Mouse (Mus musculus): ENCODE data around the gene Rsl24d1. TPM values are rescaled to one million over a fixed set of nuclear protein-coding genes. Genes with fewer than 3 reads are reported as not detected.
"Not testable (repeated sequence)": the region's sequence is repeated elsewhere in the genome, so short reads cannot be mapped to it uniquely, and the experiment has no call there.

Gene Rsl24d1
- total RNA-seq (2021): 10 to 100 TPM; 60.7 to 61.5 TPM

DNA sequence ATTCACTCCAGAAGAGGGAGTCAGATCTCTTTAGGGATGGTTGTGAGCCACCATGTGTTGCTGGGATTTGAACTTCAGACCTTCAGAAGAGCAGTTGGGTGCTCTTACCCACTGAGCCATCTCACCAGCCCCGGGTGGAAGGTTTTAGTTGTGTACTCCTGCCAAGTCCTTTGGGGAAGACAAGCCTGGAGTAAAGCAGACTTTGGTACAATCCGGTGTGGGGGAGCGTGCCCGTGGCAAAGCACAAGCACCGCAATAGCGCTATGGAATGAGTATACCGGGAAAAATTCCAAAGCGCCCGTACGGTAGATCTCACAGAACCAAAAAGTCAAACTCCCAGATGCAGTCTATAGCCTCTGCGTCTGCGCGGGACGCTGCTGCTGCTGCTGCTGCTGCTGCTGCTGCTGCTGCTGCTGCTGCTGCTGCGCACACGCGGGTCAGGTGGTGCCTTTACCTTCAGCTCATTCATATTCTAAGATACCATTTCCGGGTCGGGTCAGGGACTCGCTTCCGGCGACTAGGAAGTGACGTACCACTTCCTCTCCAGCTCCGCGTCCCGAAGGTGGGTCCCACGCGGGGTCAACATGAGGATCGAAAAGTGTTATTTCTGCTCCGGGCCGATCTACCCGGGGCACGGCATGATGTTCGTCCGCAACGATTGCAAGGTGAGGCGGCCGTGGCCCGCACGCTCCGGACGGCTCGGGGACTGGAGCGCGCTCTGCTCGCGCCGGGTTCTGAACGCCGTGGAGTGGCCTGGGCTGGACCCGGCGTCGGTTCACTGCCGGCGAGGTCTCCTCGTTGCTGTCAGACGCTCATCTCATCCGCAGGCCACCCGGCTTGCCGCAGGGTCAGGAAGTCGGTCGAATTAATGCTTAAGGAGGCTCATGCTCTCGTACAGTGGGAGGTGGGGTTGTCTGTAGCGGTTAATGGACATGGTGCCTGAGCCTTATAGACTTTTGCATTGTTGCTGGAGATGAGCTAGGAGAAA is at the start of gene Rsl24d1:
Gene Rsl24d1 (plus strand): TSS at position 508 of the 988 bp plus-strand sequence.
- intact Hi-C loops (cut with DNase I): no loop called here
- peak; percentile 78 for DNase-seq

DNA sequence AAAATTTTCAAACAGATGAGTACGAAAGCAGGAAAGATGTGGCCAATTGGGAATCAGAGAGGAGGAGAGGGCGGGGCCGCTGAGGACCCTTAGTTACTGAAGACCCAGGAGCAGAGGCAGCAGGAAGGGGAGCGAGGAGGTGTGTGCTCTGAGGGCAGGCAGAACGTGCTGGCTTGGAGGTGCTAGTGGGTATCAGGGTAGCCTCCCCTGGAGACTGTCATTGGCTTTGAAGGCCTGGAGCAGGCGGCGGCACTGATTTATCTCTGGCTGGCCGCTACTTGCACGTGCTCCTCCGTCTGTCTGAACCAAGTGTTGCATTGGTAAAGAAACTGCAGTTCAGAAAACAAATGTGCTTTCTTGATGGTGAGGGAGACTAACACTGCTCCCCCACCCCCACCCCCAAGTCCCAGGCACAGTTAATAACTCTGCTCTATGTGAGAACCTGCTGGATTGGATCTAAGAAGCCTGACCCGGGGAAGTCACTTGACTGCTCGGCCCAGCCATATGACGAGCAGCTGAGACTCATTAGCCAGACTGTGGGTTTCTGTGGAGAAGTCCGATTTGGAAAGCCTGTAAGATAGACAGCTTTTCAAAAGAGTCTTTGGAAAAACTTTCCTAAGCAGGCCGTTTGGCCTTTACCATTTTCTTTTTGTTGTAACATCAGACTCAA is 49.5 kb upstream of the Rsl24d1 start:
- DNase-seq: no peak
- intact Hi-C loops (cut with DNase I): no loop called here

DNA sequence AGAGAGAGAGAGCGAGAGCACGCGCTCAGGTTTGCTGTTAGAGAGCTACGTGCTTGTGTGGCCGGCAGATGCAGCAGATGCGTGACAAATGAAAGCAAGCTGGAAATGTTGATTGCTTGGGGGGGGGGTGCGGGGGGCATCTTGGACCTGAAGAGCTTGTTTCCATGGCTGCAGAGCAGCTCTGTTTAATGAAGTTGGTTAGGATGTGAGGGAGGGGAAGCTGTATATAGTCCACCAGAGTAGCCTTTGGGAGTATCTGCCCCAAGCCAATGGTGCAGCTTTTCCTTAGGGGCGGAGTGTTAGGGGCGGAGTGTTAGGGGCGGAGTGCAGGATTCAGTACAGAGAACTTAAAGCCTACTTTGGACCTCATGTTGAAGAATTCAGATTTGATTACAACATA is 46.1 kb upstream of the Rsl24d1 start:
- DNase-seq: no peak
- intact Hi-C loops (cut with DNase I): no loop called here

DNA sequence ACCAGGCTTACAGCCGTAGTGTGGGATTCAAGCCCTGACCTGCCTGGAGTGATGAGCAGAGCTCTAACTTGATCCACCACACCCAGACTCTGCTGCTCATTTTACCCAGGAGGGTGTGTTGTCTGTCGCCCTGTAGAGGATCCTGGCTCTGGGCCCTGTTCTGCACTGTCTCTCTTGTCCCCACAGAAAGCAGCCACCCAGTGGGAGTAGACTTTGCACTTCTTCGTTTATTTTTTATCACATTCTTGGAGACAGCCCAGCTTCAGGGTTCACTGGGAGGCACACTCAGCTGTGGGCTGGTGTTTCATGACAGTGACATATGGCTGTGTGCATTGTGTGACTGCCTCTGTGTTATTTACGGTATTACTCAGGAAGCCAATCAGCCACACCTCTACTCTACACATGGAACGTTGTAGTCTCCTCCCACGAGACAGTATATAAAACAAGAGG is 45.0 kb upstream of the Rsl24d1 start:
- DNase-seq: no peak
- intact Hi-C loops (cut with DNase I): no loop called here

DNA sequence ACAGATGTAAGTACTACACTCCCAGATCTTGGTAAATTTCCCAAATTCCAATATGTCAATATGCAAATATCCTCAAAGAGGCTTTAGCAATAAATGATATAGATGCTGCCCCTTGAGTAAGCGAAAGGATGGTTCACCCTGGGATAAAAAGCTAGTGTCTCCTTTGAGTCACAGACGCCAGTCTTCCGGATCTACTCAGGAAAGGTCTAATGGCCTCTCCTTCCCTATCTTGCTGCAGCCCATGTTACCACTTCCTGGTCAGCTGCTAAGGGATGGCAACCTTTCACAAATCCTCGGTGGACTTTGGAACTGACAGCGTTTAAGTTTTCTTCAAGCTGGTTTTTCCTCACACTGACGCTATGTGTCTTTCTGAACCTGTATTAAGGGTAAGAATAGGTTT is 44.5 kb upstream of the Rsl24d1 start:
- intact Hi-C loops (cut with DNase I): no loop called here
- no peak for DNase-seq

DNA sequence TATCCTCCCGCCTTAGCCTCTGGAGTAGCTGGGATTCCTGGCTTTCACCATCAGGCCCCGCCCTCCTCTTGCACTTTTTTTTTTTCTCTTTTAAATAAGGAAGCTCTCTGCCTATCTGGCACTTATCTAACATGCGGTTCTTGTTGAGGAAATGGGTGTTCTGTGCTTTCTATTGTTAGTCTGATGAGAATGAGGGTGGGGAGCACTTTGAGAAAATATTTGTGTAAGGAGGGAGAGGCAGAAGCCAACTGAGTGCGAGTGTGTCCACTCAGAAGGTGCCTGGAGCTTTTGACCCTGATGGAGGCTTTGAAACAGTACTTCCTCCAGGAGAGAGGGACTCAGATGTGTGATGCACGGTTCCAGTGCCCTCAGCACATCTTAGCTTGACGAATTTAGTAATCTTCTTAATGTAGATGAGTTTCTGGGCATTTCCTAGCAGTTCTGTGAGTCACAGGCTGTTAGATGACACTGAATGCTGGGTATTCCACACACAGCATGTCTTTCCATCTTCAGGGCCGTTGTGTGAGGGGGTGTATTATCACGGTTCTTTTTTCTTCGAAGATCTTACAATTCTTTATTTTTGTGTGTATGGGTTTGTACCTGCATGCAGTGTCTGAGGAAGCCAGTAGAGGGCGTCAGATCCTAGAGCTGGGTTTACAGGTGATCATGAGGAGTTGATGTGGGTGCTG is 42.1 kb upstream of the Rsl24d1 start:
- intact Hi-C loops (cut with DNase I): no loop called here
- no peak for DNase-seq

DNA sequence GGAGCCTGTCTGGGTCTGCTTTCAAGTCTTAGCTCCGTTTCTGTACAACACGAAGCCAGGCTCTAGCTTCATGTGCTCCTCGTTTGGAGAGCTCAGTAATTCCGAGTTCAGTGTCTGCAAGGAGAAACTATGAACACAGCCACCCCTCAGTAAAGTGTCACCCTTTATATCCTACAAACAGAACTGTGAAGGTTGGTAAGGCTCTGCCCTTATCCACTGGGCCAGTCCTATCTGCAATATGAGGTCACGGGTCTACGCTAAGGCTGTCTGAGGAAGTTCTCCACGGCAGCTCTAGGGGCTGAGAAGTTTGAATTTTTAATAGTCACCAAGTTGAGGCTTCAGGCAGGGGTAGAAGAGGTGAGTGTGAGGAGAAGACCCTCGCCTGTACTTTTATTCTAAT is 40.8 kb upstream of the Rsl24d1 start:
- intact Hi-C loops (cut with DNase I): no loop called here
- no peak for DNase-seq

DNA sequence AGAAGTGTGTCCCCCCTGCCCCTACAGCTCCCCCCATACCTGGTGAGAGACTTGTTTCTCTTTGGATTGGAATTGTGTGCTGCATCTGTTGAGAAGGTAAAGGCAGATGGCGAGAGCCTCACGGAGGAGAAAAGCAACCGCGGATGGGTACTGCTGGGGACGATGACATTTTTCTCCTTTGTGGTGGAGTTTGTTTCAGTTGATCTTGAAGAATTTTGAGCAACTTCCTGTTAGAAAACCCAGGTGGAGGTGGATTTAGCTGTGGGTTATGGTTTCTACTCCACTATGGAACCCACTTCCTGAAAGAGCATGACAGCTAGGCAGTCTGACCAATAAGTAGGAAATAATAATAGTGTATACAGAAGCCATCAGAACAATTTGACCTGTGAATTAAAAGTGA is 40.1 kb upstream of the Rsl24d1 start:
- no peak for DNase-seq
- intact Hi-C loops (cut with DNase I): no loop called here

DNA sequence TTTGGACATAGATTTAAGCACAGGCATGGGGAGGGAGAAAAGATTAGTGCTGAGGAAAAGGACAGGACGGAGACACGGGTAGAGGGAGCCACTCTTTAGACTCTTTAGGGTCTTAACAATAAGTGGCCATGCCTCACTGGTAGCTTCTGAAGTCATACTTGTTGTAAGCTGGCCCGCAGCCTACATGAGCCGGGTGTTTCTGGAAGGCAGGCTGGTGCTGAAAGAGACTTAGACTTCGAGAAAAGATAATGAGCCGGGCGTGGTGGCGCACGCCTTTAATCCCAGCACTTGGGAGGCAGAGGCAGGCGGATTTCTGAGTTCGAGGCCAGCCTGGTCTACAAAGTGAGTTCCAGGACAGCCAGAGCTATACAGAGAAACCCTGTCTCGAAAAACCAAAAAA is 33.9 kb upstream of the Rsl24d1 start:
- DNase-seq; intact Hi-C loops (cut with DNase I): not testable (repeated sequence)

DNA sequence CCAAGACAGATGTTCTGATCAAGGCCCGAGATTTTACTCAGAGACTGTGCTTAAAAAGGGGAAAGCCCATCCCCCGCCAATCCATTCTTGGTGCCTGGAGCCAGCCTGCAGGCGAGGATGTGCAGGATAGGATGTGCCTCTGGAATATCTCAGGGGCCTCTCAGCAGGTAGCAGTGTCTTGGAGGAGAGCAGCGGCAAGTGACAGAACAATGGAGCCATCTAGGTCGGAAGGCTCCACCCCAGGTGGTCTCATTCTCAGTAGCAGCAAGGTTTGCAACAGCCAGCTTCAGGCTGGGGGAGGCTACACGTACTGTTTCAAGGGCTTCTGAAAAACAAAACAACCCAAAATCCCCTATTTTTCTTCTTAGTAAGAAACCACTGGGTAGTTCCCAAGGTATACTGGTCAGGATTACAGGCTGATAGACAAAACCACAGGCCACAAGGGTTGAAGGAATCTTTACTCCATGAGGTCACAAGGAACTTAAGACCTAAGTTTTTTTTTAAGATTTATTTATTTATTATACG is 33.4 kb upstream of the Rsl24d1 start:
- intact Hi-C loops (cut with DNase I): loop anchor here (10.0 kb wide), 1 partner anchor 315 kb away; no protein-coding TSS in a partner anchor
- no peak for DNase-seq

DNA sequence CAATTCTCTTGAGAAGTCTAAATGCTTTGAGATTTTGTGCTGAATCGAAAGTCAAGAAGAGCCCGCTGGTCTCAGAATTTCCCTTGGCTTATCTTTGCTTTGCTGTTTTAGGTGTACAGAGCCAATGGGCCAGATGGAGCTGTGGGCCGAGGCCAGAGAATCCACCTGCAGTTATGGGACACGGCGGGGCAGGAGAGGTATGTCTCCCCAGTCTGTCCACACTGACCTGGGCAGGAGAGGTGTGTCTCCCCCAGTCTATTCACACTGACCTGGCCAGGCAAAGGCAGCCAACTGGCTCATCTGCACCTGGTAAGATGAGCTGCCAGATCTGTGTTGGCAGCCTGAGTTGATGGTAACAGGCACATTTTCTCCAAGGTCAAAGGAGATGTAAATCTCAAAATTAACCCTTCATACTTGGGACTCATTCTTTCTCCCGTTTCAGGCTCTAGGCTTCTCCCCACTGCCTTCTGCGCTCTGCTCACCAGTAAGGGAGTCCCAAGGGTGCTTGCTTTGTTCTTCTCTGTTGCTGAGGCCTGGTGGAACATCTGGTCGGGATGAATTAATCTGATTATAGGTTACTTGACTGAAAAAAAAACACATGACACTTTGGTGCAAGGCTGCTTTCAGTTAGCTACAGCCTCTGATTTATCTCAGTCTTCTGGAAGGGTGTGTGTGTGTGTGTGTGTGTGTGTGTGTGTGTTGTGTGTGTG is 30.8 kb upstream of the Rsl24d1 start:
- intact Hi-C loops (cut with DNase I): loop anchor here (10.0 kb wide), 1 partner anchor 318 kb away; no protein-coding TSS in a partner anchor
- DNase-seq: peak; percentile 45

DNA sequence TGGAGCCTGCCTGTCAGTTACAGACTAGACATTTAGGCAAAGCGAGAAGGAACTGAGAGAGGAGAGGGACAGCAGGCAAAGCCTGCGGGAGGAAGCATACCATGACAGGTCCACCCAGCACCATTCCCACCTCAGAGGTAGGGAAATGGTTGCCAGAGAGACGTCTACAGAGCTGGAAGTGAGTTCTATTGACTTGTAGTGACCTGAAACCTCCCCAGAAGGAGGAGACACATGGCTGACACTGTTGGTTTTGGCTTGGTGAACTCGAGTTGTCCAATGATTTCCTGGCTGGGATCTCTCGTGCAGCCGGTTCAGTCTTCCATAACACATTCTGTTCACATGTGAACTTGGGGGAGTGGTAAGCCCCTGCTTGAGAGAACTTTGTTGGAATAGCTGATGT is 29.3 kb upstream of the Rsl24d1 start:
- intact Hi-C loops (cut with DNase I): loop anchor here (10.0 kb wide), 1 partner anchor 319 kb away; no protein-coding TSS in a partner anchor
- no peak for DNase-seq

DNA sequence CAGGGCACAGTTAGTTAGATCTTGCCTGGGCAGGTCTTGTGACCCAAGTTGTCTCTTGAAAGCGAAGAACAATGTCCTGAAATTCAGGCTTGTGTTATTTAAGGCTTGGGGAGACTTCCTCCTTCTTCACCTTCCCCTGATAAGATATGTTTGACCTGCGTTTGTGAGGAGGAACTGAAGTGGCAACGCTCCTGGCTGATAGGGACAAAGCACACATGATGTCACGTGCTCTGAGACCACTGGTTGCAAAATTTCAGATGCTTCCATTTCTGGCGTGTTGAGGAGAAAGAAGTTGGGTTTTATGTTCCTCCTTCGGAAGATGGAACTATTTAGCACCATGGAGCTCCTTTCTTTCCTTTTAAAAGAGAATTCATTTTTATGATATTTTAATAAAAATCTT is 27.4 kb upstream of the Rsl24d1 start:
- intact Hi-C loops (cut with DNase I): loop anchor here (10.0 kb wide), 1 partner anchor 321 kb away; no protein-coding TSS in a partner anchor

DNA sequence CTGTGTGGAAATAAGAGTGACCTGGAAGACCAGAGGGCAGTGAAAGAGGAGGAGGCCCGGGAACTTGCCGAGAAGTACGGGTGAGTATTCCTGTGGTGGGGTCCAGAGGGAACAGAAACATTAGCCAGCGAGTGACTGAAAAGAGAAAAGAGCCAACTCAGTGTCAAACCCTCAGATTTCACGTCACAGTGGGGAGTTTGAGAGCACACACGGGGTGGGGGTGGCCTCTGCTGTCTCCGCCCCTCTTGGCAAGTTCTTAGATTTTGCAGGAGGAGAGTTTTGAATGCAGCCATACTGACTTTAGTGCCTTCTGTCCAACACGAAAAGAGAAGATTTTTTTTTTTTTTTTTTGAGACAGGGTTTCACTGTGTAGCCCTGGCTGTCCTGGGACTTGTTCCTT is 26.1 kb upstream of the Rsl24d1 start:
- intact Hi-C loops (cut with DNase I): loop anchor here (10.0 kb wide), 1 partner anchor 322 kb away; no protein-coding TSS in a partner anchor
- DNase-seq: no peak

More for the DNA sequence above, 27.4 kb upstream of the Rsl24d1 start:
- DNase-seq: no peak

DNA sequence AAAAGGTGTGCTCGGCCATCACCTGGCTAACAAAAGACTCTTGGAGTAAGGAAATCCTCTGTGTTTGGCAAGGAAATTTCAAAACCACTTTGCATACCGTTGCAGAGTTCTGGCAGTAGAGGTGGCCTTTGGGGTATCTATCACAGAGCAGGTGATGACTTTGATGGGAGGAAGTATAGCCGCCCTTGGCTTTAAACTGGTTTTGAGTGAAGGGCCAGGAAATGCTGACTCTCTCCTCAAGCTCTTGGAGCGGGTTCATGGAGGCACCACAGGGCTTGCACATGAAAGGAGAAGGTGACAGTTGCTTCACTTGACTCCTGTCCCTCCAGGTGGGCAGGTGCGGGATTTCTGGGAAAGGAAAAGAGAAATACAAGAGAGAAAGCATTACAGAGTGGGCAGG is 25.6 kb upstream of the Rsl24d1 start:
- no peak for DNase-seq
- intact Hi-C loops (cut with DNase I): loop anchor here (10.0 kb wide), 1 partner anchor 323 kb away; no protein-coding TSS in a partner anchor

DNA sequence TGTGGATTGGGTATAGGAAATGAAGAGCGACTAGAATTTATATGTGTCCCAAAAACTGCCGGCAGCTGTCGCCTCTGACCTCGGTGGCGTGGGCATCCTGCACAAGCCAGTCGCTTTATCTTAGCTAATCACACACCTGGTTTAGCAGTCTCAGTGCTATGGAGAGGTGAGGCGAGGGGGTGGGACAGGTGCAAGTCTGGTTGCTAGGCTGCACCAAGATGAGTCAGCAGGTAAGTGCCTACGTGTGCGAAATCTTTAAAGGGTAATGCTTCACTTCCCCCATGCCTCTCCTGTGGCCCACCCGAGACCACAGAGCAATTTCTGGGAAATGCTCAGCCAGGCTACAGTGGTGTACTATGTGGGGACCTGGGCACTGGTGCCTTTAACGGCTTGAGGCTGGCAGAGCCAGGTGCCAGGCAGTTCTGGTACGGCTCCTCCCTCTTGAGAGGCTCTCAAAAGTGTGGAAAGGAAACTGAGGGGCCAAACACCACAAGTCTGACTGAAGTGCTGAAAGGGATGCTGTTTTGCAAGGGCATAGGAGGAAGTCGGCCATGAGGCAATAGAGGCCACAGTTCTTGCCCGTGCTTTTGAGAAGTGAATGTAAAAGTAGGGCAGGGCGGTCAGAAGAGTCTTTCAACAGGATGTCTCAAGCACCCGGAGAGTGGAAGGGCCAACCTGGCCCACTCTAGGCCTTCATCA is 23.9 kb upstream of the Rsl24d1 start:
- DNase-seq: no peak

DNA sequence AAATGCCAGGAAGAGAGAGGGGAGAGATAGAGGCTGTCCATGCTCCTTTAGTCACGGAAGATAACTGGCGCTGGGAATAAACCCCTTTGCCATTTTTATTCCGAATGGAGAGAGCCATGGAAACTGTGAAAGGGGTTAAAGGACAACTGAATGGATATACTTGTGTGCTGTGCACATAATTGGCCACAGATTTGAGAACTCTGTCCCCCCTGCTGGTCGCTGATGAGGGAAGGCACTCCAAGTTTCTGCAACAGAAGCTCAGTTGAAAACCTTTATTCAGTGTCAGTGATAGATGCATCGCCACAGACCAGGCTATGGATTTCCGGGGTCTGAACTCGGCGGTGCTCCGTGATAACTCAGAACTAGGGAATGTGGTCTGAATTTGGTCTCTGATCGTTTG is 23.1 kb upstream of the Rsl24d1 start:
- peak; percentile 32 for DNase-seq
- intact Hi-C loops (cut with DNase I): loop anchor here (2.0 kb wide), 1 partner anchor 45 kb away; the partner anchor contains the start of gene Rab27a

More for the DNA sequence above, 23.9 kb upstream of the Rsl24d1 start:
- intact Hi-C loops (cut with DNase I): loop anchor here (10.0 kb wide), 1 partner anchor 325 kb away; no protein-coding TSS in a partner anchor

DNA sequence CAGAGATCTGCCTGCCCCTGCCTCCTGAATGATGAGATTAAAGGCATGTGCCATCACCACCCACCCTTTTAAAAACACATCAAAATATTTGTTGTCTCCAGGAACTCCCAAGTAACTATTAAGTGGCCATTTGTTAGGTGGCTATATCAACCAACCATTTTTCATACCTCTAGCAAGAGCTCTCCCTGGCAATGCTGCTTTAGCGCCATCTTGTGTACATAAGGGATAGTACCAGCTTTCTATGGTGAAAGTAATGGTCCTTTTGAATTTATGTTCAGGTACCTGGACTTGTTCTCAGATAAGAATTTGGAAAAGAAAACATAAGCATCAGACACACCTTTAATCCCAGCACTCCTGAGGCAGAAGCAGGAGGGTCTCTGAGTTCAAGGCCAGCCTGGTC is 21.5 kb upstream of the Rsl24d1 start:
- intact Hi-C loops (cut with DNase I): loop anchor here (2.0 kb wide), 1 partner anchor 47 kb away; the partner anchor contains the start of gene Rab27a
- no peak for DNase-seq

DNA sequence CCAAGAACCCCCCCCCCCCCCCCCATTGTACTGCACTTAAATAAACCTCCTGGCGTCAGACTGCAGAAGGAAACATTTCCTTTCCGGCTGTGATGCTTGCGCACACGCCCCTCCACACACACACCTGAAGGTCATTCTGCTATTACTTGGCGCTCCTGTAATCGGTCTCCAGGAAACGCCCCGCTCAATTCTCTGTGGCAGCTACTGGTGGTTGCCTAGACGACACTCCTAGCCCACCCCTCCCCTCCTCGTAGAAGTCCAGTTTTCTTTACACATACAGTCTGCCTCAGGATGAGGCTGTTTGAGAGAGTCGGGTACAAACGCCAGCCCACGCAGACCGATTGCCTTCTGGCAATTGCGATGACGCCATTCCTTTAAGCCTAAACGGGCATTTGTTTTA is 18.6 kb upstream of the Rsl24d1 start:
- intact Hi-C loops (cut with DNase I): no loop called here
- no peak for DNase-seq

Measured in left cerebral cortex, postnatal 4 days (tissue).